Mouse (Mus musculus): ENCODE results near the gene Egln1.

Gene Egln1

DNA sequence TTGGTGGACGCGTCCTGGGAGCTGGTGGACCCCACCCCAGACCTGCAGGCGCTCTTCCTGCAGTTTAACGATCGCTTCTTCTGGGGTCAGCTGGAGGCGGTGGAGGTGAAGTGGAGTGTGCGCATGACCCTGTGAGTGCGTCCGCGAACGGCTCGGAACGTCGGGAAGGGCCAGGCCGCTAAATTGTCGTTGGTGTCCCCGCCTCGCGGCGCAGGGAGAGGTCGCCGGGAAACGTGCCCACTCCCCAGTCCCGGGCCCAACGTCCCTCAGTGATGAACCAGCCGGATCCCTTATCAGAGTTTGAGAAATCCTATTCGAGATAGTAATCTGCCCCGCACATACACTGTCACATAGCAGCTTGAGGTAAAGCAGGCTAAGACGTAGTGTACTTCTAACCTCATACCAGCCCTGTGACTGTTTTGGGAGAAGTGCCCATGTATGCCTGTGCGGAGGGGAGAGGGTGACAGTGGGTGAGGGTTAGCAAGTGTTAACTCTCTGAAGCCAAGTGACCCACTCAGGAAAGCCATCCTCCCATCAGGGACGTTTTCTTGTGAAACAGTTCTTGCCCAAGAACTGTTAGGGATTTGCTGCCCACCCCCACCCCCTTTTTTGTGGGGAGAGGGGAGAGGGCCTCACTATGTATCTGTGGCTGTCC is 50.7 kb downstream of the Egln1 start:
- DNase-seq (ENCODE audit: low spot score) = no peak

DNA sequence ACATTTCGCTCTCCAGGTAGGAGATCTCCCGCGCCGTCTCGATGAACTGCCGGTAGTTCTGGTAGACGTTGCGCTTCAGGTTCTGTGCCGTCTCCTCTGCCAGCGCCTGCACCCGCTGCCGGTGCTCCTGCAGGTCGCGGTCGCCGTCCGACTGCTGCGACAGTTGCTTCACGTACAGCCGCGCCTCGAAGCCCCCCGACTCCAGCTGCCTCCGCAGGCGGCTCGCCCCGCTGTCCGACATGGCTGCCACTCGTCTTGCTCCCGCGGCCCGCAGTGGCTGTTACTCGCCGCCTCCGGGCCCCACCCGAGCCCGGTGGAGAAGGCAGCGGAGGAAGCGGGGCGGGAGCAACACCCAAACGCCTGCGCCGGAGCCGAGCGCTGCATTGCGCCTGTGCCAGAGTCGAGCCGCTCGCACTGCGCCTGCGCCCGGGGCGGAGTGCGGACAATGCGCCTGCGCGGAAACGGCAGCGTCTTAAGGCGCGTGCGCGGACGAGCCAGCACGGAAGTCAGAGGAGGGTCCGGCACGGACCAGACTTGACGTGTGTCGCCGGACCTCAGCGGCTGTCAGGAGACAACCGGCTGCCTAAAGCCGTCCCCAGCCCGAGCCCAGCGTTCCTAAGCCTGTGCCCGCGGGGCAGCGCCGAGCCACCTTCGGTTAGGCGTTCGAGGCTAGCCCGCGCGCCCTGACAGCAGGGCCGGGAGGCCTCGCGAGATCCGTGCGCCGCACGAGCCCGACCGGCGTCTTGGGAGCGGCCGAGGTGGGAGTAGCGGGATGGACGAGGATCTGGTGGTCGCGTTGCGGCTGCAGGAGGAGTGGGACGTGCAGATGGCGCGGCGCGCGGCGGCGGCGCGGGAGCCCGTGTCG is 51.5 kb downstream of the Egln1 start, which contains the start of the genes Exoc8 and Sprtn:
Gene Exoc8, minus strand, starts transcription at position 320 of the 865 bp plus-strand sequence.
Gene Sprtn, plus strand, starts transcription at position 501 of the 865 bp plus-strand sequence.
- peak; percentile 84 for DNase-seq (ENCODE audit: low spot score)

DNA sequence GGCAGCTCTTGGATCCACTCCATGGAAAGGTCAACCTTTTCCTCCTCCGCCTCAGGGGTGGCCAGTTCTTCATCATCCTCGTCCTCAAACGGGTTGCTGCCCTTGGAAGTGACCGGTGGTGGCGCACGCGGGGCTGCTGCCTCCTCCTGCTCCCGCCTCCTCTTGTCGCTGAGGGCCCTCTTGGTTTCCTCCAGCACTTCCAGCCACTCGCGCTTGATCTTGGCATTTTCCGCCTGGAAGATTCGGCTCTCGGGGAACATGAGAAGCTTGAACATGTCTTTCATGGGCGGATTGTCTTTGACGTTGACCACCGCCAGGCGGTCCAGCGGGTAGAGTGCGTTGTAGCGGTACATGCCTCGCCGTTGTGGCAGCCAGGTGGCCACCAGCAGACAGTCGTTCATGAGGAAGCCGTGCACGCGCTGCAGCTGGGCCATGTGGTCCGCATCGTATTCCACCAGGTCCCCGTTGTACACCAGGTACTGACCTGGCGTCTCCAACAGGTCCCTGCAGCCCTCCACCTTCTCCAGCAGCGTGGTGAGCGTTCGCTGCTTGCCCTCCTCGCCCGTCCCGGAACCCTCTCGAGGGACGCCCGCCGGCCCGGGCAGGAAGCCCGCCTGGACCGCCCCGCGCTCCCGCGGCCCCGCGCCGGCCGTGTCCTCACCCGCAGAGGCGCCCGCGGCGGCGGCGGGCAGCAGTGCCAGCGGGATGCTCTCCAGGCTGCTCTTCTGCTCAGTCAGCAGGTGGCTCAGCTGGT is 52.3 kb downstream of the Egln1 start:
- no peak for DNase-seq (ENCODE audit: low spot score)

DNA sequence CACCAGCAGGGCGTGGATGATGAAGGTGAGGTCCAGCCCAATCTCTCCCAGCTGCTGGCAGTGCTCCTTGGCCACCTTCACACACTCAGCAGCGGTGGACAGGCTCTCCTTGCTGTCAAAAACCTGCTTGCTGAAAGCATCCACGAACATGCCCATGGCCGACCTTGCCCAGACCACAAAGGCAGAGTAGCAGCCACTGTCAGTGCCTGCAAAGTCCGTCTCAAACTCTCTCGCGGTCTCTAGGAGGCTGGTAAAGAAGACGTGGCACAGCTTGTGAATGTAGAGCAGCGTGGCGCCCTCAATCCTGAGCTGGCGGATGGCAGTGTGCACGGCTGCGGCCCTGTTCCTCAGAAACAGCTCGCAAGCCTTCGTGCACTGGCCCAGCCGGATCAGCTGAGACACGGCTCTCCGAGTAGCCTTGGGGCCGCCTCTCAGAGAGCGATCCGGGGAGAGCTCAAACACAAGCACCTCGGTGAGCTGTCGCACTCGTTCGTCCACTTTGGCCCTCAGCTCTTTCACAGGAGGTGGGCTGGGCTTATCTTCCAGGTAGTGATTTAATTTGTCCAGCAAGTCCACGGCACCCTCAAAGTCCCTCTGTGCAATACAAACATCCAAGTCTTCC is 53.0 kb downstream of the Egln1 start:
- no peak for DNase-seq (ENCODE audit: low spot score)

DNA sequence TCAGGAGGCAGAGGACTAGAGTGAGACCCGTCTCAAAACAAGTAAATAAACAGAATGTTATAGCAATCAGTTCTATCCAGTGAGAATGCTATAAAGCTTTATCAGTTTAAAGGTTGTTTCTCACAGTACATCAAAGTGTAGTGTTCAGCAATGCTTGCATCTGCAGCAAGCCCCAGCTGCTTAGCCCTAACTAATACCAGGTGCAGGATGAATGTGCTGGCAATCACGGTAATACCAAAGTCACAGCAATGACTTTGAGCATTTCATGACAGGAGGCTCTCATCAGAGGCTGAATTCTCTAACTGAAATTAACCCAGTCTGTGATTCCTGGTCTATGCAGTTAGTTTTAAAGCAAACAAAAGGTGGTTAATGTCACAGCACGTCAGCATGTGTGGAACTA is 56.5 kb downstream of the Egln1 start:
- DNase-seq (ENCODE audit: low spot score) = no peak

DNA sequence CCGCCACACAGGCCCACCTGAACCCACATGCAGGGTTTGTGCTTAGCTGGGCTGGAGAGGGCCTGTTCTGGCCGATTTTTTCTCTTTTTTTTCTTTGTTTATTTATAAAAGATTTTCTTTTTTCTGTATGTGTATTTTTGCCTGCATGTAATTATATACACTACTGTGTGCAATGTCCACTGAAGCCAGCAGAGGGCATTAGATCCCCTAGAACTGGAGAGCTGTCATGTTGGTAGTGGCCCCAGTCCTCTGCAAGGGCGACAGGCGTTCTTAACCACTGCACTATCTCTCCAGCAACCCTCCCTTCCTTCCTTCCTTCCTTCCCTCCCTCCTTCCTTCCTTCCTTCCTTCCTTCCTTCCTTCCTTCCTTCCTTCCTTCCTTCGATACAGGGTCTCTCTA is 60.7 kb downstream of the Egln1 start:
- no peak for DNase-seq (ENCODE audit: low spot score)

DNA sequence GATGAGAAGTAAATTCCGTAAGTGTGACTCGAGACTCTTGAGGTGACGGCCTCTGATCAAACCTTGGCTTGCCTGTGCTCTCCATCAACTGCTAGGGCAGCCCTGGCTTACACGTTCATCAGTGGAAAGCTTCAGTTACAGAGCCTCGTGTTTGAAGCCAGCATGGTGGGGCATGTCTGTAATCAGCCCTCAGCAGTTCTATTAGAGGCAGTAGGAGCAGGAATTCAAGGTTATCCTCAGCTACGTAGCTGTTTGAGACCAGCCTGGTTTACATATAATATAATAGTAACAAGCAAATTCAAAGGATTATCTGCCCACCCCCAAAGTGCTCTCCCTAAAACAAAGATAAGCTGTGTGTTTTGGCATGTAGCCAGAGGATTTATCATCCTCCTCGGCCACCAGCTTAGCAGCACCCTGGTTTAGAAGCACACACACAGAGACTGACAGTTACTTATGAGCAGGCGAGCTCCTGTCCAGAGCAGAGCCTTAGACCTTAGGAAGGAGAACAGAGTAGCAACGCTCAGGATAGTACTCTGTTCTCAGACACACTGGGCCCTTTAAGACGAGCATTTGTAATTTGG is 70.1 kb downstream of the Egln1 start:
- no peak for DNase-seq (ENCODE audit: low spot score)

DNA sequence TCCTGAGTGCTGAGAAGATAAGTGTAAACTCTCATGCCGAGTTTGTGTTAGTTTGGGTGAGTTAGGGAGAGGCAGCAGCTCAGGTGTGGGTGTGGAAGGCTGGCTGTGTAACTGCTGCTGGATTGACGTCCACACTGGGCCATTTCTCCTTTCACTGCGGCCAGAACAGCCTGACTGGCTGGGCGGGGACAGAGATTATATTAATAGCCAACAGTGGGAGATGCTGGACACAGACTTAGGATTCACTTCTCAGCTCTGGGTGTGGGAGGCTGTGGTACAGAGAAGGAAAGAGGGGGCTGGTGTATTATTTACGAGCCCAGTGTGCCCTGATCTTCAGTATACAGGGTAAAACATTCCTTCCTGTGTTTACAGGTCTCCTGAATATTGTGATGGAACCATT is 71.0 kb downstream of the Egln1 start:
- DNase-seq (ENCODE audit: low spot score) = no peak

DNA sequence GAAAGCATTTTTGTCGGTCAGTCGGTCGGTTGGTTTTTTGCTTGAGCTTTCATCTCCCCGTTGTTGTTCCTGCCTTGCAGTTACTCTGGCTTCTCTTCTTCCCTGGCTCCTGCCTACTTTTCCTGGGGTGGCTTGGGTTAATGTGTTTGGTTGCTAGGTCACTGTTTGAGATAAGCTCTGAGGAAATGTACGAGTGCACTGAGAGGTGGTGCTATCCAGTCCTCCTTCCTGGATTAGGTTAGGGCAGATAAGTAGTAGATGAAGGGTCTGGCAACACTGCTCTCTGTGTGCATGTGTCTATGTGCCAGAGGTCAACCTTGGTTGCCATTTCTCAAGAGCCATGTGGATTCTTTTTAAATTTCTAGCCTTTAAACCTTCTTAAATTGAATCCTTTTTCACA is 76.4 kb downstream of the Egln1 start:
- DNase-seq (ENCODE audit: low spot score) = no peak

DNA sequence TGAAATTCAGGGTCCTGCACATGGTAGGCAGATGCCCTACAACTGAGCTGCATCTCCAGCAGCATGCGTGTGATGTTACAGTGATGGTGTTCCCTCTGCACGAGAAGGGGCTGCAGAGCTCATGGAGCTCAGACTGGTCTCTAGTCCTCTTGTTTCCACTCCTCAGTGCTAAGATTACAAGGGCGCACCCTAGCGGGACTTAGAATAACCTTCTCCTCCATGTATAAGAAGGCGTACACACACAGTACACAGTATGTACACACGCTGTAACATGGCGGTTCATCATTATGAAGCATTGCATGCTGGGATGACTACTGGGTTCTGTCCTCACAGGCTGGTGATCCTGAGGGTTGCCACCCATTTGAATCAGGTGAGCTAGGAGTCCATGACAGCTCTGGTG is 77.0 kb downstream of the Egln1 start:
- DNase-seq (ENCODE audit: low spot score) = no peak

DNA sequence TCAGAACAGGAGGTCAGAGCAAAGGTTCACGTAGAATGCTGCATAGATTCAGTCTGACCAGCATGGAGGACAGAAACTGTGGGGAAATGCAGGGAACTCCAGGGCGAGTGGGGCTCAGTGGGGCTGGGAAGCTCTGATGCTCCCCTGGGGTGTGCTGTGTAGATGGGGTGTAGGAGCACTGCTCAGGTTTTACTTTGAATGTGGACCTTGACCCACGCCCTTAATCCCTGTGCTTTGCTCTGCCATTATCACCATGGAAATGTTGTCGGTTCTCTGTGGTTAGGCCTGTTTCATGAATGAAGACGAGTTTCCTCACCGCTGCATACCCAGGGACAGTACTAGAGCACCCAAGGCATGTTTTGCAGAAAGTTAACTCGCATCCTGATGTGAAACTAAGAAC is 77.7 kb downstream of the Egln1 start:
- no peak for DNase-seq (ENCODE audit: low spot score)

DNA sequence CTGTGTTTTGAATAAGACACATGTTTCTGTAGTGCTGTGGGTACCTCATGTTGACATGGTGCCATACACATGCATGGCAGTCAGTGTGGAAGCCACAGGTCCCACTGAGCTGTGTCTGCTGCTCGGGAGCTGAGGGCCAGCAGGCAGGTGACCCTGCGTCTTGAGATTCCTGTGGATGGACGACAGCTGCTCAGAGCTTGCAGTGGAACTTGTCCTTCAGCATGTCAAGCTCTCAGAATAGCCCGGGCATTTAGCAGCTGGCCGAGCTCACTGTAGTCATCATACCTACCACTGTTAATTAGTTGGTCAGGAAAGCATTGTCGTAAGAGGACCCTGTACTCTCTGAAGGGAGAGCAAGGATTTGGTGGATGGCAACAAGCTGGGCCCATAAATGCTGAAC is 79.4 kb downstream of the Egln1 start:
- no peak for DNase-seq (ENCODE audit: low spot score)

DNA sequence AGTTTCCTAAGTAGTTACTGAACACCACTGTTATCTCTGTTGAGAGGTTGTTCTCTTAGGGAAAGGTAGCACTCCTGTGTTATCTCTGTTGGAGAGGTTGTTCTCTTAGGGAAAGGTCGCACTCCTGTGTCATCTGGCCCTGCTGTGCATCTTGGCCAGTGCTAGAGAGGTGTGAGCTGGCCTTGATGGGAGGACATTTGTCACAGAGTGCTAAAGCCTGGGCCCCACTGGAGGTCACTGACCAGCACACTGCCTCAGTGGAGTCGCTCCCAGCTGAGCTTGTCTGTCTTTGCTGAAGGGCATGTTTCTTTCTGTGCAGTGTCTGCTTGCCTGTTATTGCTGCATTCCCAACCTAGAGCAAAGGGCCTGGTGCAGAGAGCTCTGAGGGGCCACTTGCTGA is 82.0 kb downstream of the Egln1 start:
- no peak for DNase-seq (ENCODE audit: low spot score)

DNA sequence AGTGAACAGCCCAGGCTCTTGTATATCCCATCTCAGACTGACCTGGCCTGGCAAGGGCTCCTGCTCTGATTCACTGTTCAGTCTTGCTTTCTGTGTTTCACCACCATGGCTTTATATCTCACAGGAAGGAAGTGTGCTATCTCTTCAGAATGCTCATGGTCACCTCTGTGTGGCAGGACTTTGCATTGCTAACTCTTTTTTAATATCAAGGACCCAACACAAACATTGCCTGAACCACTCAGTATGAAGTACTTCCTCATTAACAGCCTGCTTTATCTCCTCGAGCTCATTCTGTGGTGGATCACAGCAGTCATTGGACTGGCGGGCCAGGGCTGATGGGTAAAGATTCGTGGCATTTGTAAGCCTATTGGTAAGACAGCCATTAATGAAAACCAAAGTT is 82.5 kb downstream of the Egln1 start:
- DNase-seq (ENCODE audit: low spot score) = no peak

DNA sequence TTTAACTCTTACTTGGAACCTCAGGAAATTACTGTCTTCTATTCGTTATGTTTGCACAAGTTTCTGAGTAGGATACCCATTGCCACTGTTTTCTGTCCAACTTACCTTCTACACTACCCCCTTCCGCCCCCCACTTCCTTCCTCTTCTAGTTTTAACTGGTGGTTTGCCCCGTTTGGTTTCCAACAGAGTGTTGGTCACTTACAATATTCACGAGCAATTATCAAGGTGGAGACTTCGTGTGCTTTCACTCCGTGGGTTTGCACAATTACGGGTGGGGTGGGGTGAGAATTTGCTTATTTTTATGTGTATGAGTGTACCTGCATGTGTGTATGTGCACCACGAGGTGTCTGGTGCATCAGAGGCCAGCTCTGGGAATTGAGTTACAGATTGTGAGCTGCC is 85.4 kb downstream of the Egln1 start:
- no peak for DNase-seq (ENCODE audit: low spot score)

DNA sequence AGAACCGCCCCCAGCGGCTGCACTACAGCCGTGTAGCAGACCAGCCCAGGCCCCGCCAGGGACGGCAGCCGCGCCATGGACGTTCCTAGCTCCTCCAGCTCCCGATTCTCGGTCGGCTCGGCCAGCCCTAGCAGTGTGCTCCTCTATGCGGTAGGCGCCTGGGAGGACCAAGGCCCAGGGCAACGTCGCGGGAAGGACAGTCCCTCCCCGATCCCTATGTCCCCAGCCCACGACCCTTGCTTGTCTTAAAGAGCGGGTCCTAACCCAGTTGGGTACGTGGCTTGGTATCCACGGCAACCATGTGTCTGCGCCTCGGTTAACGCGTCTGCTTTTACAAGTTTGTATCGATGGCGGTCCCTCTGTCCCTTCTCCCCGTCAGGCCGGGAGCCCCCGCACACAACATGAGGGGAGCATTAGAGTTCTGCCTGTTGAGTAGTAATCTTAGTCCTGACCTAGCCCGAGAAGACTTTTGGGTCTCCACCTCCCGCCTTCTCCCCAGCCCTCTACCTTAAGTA is 85.9 kb downstream of the Egln1 start:
- DNase-seq (ENCODE audit: low spot score) = peak; percentile 9

DNA sequence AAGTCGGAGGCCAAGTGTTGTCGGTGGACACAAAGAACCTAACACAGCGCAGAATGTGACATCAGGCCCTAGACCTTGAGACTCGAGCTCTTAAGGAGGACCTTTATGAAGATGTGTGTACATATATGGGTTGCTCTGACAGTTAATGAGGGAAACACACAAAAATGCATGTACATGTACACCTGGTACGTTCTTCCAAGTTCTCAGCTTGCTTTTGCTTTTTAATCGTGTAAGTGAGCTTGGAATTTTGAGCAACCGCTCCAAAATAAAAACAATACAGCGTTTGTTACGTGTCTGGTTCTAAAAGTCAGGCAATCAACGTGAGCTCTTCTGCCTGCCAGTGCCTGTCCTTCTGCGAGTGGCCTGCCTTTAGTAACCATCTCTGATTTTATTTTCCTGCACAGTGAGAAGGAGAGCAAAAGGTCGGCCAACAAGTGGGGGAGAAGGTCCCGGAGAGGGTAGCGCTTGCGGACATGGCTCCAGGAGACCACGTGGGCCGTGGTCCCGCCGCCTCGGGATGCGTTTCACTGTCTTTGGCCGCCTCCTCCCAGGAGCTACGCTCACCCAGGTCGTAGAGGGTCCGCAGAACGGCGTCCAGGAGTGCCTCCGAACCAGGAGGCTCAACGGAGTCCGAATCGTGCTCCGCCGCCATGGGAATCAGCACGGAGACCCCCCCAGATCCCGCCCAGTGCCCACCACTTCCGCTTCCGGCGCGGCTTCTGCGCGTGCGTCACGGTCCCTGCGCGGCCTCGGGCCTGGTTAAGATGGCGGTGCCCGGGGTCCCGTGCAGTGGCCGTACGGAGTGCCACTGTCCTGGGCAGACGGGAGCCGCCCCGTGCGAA is 86.6 kb downstream of the Egln1 start, which contains the start of the genes Gnpat and 2810004N23Rik:
Gene Gnpat, plus strand, starts transcription at position 713 of the 842 bp plus-strand sequence.
Gene 2810004N23Rik, minus strand, starts transcription at position 800 of the 842 bp plus-strand sequence.
- DNase-seq (ENCODE audit: low spot score) = peak; percentile 82

DNA sequence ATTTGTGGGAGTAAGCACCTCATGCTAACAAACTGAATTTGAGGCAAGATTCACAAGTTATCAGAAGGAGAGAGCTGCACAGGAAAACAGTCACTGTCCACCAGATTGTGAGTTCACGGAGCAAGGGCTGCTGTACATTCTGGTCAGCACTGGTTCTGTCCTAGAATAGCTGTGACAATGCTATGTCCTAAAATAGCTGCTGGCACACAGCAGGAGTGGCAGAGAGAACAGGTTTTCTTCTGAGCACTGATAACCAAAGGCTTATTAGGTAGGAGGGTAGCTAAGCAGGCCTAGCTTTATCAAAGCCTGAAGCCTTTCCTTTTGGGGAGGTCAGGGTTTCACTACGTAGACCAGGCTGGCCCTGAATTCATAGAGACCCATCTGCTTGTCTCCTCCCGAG is 88.9 kb downstream of the Egln1 start:
- DNase-seq (ENCODE audit: low spot score) = no peak

DNA sequence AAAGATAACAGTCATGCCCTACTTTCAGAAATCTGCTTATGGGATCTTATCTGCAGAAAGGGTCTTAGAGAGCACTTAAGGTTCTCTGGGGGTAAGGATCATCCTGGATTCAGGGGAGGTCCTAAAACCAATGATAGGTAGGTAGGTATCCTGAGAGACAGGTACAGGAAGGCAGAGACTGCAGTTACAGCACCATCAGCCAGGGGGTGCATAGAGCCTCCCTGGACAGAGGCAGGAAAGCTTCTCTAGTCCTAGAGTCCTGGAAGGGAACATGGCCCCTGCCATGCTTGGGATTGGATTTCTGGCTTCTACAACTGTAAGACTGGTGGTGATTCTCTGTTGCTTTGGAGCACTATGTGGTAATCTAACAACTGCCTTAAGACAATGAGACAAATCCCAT is 89.7 kb downstream of the Egln1 start:
- no peak for DNase-seq (ENCODE audit: low spot score)

Measured in layer of hippocampus, adult 9-10 months (tissue).